Mouse (Mus musculus) G1E (cell line): ENCODE measurements around the gene Ikzf3.

Source experiments
- CTCF ChIP-seq: IDR thresholded peaks from 2 replicates; pipeline ENCODE4 v1.5.1; 2012; ENCODE audit warnings: low read depth, low read length, inconsistent platforms, mixed read lengths
- GATA1 ChIP-seq: IDR thresholded peaks from 2 replicates; pipeline ENCODE4 v1.6.1; 2012; ENCODE audit warnings: borderline replicate concordance, low read length, inconsistent platforms, mixed read lengths
- POLR2AphosphoS5 ChIP-seq: IDR thresholded peaks from 2 replicates; pipeline ENCODE4 v1.6.1; 2012; ENCODE audit warnings: low read depth, low read length, inconsistent platforms; ENCODE audit not compliant: insufficient replicate concordance

GRCm38 (mm10) chr11:98476434-98476807 lies 69.4 kb downstream of the Ikzf3 start:
- TF ChIP-seq CTCF, result no peak
- TF ChIP-seq GATA1, result no peak
- TF ChIP-seq POLR2AphosphoS5, result no peak
